Mouse (Mus musculus) kidney, adult 8-10 months (tissue): ENCODE measurements around the gene Gm6460.
"Not testable (repeated sequence)": the region's sequence is repeated elsewhere in the genome, so short reads cannot be mapped to it uniquely, and the experiment has no call there.

Source experiments
- DNase-seq, 2 experiments: peaks; one replicate each; pipeline ENCODE4 v3.0.0; 2022

The Gm6460 gene

GRCm38 (mm10) chr5:11594613-11595012, at the start of gene Gm6460:
Gm6460 (plus strand) TSS chr5:11594913.
- DNase-seq, result not testable (repeated sequence)
